Mouse (Mus musculus) hindbrain, embryonic 14.5 days (tissue): ENCODE results near the gene Nrbf2. TPM values are rescaled to one million over a fixed set of nuclear protein-coding genes. Genes with fewer than 3 reads are reported as not detected.
A peak's percentile ranks its signal among the peaks of the same experiment; 100 is the strongest.

Experiments used
- ATAC-seq: fragments of 200-750 bp; cut with Nextera tagmentation; 2 replicates; pipeline ENCODE4 v1.8.0; 2017; ENCODE audit warnings: moderate number of reproducible peaks, mild to moderate bottlenecking, moderate TSS enrichment, moderate library complexity; ENCODE audit not compliant: low FRiP score
- DNase-seq: peaks from one replicate; pipeline ENCODE4 v3.0.0-alpha.2; 2015; ENCODE audit warnings: low spot score
- H3K27ac ChIP-seq: fragments of 300-500 bp; sonication (generic); 2 replicates; pipeline ENCODE4 v1.5.1; 2014; ENCODE audit warnings: mild to moderate bottlenecking, moderate library complexity
- H3K27me3 ChIP-seq: fragments of 300-500 bp; sonication (generic); 2 replicates; pipeline ENCODE4 v1.6.1; 2014; ENCODE audit warnings: mild to moderate bottlenecking, low read length, mixed read lengths; ENCODE audit not compliant: control insufficient read depth, insufficient read depth
- H3K36me3 ChIP-seq: fragments of 300-500 bp; sonication (generic); replicated peaks from 2 replicates; pipeline ENCODE4 v1.6.1; 2014; ENCODE audit not compliant: control insufficient read depth, insufficient read depth
- H3K4me1 ChIP-seq: fragments of 300-500 bp; sonication (generic); replicated peaks from 2 replicates; pipeline ENCODE4 v1.6.1; 2014; ENCODE audit warnings: antibody characterized with exemption, low read length, mixed read lengths; ENCODE audit not compliant: control insufficient read depth, insufficient read depth
- H3K4me2 ChIP-seq: fragments of 300-500 bp; sonication (generic); replicated peaks from 2 replicates; pipeline ENCODE4 v1.6.1; 2014; ENCODE audit warnings: mild to moderate bottlenecking, moderate library complexity
- H3K4me3 ChIP-seq: fragments of 300-500 bp; sonication (generic); replicated peaks from 2 replicates; pipeline ENCODE4 v1.5.1; 2014; ENCODE audit warnings: mild to moderate bottlenecking, low read length
- H3K9ac ChIP-seq: fragments of 300-500 bp; sonication (generic); 2 replicates; pipeline ENCODE4 v1.6.1; 2014
- H3K9me3 ChIP-seq: fragments of 300-500 bp; sonication (generic); 2 replicates; pipeline ENCODE4 v1.6.1; 2016; ENCODE audit warnings: low read length; ENCODE audit not compliant: control insufficient read depth
- WGBS: fragments of 180-500 bp; shearing (Covaris S2); extraction: QIAGEN DNeasy Blood & Tissue Kit; methylation state at CpG from one replicate; pipeline ENCODE4 v1.1.7; 2014; 5-methylcytosine and 5-hydroxymethylcytosine counted together
- polyA plus RNA-seq: library from polyadenylated mRNA; unstranded; fragments of >200 nt; fragmentation: Nextera tagmentation; extraction: Ambion mirVana; gene quantifications from 2 replicates; pipeline ENCODE4 v1.2.1, GENCODE M21; 2014

The Nrbf2 gene
- polyA plus RNA-seq, 1 experiment from 2014 or later = 44.4 TPM

GRCm38 (mm10) chr10:67226543-67226942, 58.6 kb downstream of the Nrbf2 start:
- no peak overlapping the region for H3K4me3 ChIP-seq
- ATAC-seq (no peak), DNase-seq (no peak)
- H3K27ac ChIP-seq = no peak overlapping the region
- no peaks in the 10 kb centered on the region for H3K27me3 ChIP-seq
- H3K4me2 ChIP-seq = no peak overlapping the region
- peaks cover 60% of the 10 kb centered on the region for H3K36me3 ChIP-seq
- no peaks in the 10 kb centered on the region for H3K9me3 ChIP-seq
- H3K4me1 ChIP-seq = no peaks in the 10 kb centered on the region
- 89% methylated on average over 14 of the region's 14 CpGs for WGBS
- no peak overlapping the region for H3K9ac ChIP-seq

GRCm38 (mm10) chr10:67226109-67226508, 59.0 kb downstream of the Nrbf2 start:
- Histone ChIP-seq H3K36me3 (peaks cover 56% of the 10 kb centered on the region), H3K9ac (no peak overlapping the region), H3K9me3 (no peaks in the 10 kb centered on the region), H3K27me3 (no peaks in the 10 kb centered on the region), H3K27ac (peak overlapping the region; percentile 20; the same call in 1 of the 2 replicates), H3K4me2 (no peak overlapping the region), H3K4me3 (no peak overlapping the region), H3K4me1 (no peaks in the 10 kb centered on the region)
- ATAC-seq (no peak), DNase-seq (no peak)
- 80% methylated on average over 7 of the region's 7 CpGs for WGBS

- Histone ChIP-seq H3K9ac (no peak overlapping the region), H3K36me3 (peaks cover 50% of the 10 kb centered on the region), H3K4me2 (no peak overlapping the region), H3K4me3 (no peak overlapping the region), H3K27ac (peak overlapping the region; percentile 20; the same call in 1 of the 2 replicates), H3K9me3 (no peaks in the 10 kb centered on the region), H3K27me3 (no peaks in the 10 kb centered on the region), H3K4me1 (no peaks in the 10 kb centered on the region)
- ATAC-seq = no peak
- DNase-seq = no peak
- 94% methylated on average over 6 of the region's 6 CpGs for WGBS
These were observed 59.6 kb downstream of the Nrbf2 start for GRCm38 (mm10) chr10:67225528-67225927.

GRCm38 (mm10) chr10:67223942-67224341, 61.2 kb downstream of the Nrbf2 start:
- WGBS = 89% methylated on average over 3 of the region's 4 CpGs

GRCm38 (mm10) chr10:67221284-67221683, 63.8 kb downstream of the Nrbf2 start:
- H3K9me3 ChIP-seq = no peaks in the 10 kb centered on the region
- no peak overlapping the region for H3K9ac ChIP-seq
- no peak overlapping the region for H3K4me2 ChIP-seq
- no peak overlapping the region for H3K27ac ChIP-seq
- ATAC-seq (no peak), DNase-seq (no peak)
- H3K4me1 ChIP-seq = no peaks in the 10 kb centered on the region
- H3K4me3 ChIP-seq = no peak overlapping the region
- WGBS = 49% methylated on average over 5 of the region's 5 CpGs
- peaks cover 62% of the 10 kb centered on the region for H3K36me3 ChIP-seq
- no peaks in the 10 kb centered on the region for H3K27me3 ChIP-seq

More at GRCm38 (mm10) chr10:67223942-67224341, 61.2 kb downstream of the Nrbf2 start:
- no peak overlapping the region for H3K9ac ChIP-seq
- H3K9me3 ChIP-seq = no peaks in the 10 kb centered on the region
- H3K27ac ChIP-seq = no peak overlapping the region
- H3K4me1 ChIP-seq = no peaks in the 10 kb centered on the region
- ATAC-seq = no peak
- no peak overlapping the region for H3K4me2 ChIP-seq
- no peak for DNase-seq
- H3K4me3 ChIP-seq = no peak overlapping the region
- no peaks in the 10 kb centered on the region for H3K27me3 ChIP-seq
- peaks cover 57% of the 10 kb centered on the region for H3K36me3 ChIP-seq

GRCm38 (mm10) chr10:67220251-67220650, 64.9 kb downstream of the Nrbf2 start:
- no peak overlapping the region for H3K4me3 ChIP-seq
- H3K9me3 ChIP-seq = no peaks in the 10 kb centered on the region
- H3K27me3 ChIP-seq = no peaks in the 10 kb centered on the region
- peaks cover 52% of the 10 kb centered on the region for H3K36me3 ChIP-seq
- ATAC-seq (no peak), DNase-seq (no peak)
- no peak overlapping the region for H3K27ac ChIP-seq
- no peak overlapping the region for H3K9ac ChIP-seq
- H3K4me2 ChIP-seq = no peak overlapping the region
- no peaks in the 10 kb centered on the region for H3K4me1 ChIP-seq
- 82% methylated on average over 4 of the region's 4 CpGs for WGBS

- WGBS = 94% methylated on average over 18 of the region's 18 CpGs
- H3K4me2 ChIP-seq = no peak overlapping the region
- no peaks in the 10 kb centered on the region for H3K27me3 ChIP-seq
- H3K9me3 ChIP-seq = no peaks in the 10 kb centered on the region
- no peak overlapping the region for H3K4me3 ChIP-seq
- H3K4me1 ChIP-seq = no peaks in the 10 kb centered on the region
- no peak overlapping the region for H3K27ac ChIP-seq
- ATAC-seq (no peak), DNase-seq (no peak)
- peaks cover 41% of the 10 kb centered on the region for H3K36me3 ChIP-seq
- no peak overlapping the region for H3K9ac ChIP-seq
These were observed 66.1 kb downstream of the Nrbf2 start for GRCm38 (mm10) chr10:67218873-67219565.

GRCm38 (mm10) chr10:67216872-67217271, 68.2 kb downstream of the Nrbf2 start:
- no peak for ATAC-seq
- 84% methylated on average over 3 of the region's 3 CpGs for WGBS
- no peak for DNase-seq
- Histone ChIP-seq H3K4me3 (no peak overlapping the region), H3K9me3 (no peaks in the 10 kb centered on the region), H3K36me3 (peaks cover 33% of the 10 kb centered on the region), H3K4me2 (no peak overlapping the region), H3K27me3 (no peaks in the 10 kb centered on the region), H3K9ac (no peak overlapping the region), H3K4me1 (no peaks in the 10 kb centered on the region), H3K27ac (no peak overlapping the region)
